Mouse (Mus musculus) midbrain, embryonic 11.5 days (tissue): ENCODE measurements around the gene Fxyd6. TPM values are rescaled to one million over a fixed set of nuclear protein-coding genes. Genes with fewer than 3 reads are reported as not detected.

Experiments
- ATAC-seq: fragments of 200-750 bp; cut with Nextera tagmentation; 2 replicates; pipeline ENCODE4 v1.8.0; 2017; ENCODE audit warnings: moderate TSS enrichment, moderate library complexity; ENCODE audit not compliant: low FRiP score
- DNase-seq: peaks from one replicate; pipeline ENCODE4 v3.0.0; 2015; ENCODE audit warnings: low spot score; ENCODE audit errors: missing footprints
- H3K27ac ChIP-seq: fragments of 300-500 bp; sonication (generic); 2 replicates; pipeline ENCODE4 v1.5.1; 2014; ENCODE audit warnings: low read depth, low read length
- H3K27me3 ChIP-seq: fragments of 300-500 bp; sonication (generic); 2 replicates; pipeline ENCODE4 v1.6.1; 2014; ENCODE audit warnings: mild to moderate bottlenecking, low read length, moderate library complexity, mixed read lengths; ENCODE audit not compliant: control insufficient read depth, insufficient read depth
- H3K36me3 ChIP-seq: fragments of 300-500 bp; sonication (generic); 2 replicates; pipeline ENCODE4 v1.6.1; 2014; ENCODE audit warnings: mild to moderate bottlenecking, low read length, moderate library complexity, mixed read lengths; ENCODE audit not compliant: control insufficient read depth, insufficient read depth
- H3K4me1 ChIP-seq: fragments of 300-500 bp; sonication (generic); 2 replicates; pipeline ENCODE4 v1.6.1; 2014; ENCODE audit warnings: low read length; ENCODE audit not compliant: control insufficient read depth, insufficient read depth
- H3K4me2 ChIP-seq: fragments of 300-500 bp; sonication (generic); 2 replicates; pipeline ENCODE4 v1.6.1; 2014; ENCODE audit warnings: mild to moderate bottlenecking, moderate library complexity
- H3K4me3 ChIP-seq: fragments of 300-500 bp; sonication (generic); 2 replicates; pipeline ENCODE4 v1.5.1; 2014; ENCODE audit warnings: low read depth, low read length
- H3K9ac ChIP-seq: fragments of 300-500 bp; sonication (generic); 2 replicates; pipeline ENCODE4 v1.6.1; 2014; ENCODE audit warnings: low read length
- H3K9me3 ChIP-seq: fragments of 300-500 bp; sonication (generic); 2 replicates; pipeline ENCODE4 v1.6.1; 2016; ENCODE audit warnings: low read length; ENCODE audit not compliant: control insufficient read depth
- WGBS: fragments of 180-500 bp; shearing (Covaris S2); extraction: QIAGEN DNeasy Blood & Tissue Kit; methylation state at CpG from one replicate; pipeline ENCODE4 v1.1.7; 2014; 5-methylcytosine and 5-hydroxymethylcytosine counted together
- polyA plus RNA-seq: library from polyadenylated mRNA; unstranded; fragments of >200 nt; fragmentation: Nextera tagmentation; extraction: Ambion mirVana; gene quantifications from 2 replicates; pipeline ENCODE4 v1.2.1, GENCODE M21; 2014

The Fxyd6 gene
- 123 and 129 TPM in 2 replicates for polyA plus RNA-seq

DNA sequence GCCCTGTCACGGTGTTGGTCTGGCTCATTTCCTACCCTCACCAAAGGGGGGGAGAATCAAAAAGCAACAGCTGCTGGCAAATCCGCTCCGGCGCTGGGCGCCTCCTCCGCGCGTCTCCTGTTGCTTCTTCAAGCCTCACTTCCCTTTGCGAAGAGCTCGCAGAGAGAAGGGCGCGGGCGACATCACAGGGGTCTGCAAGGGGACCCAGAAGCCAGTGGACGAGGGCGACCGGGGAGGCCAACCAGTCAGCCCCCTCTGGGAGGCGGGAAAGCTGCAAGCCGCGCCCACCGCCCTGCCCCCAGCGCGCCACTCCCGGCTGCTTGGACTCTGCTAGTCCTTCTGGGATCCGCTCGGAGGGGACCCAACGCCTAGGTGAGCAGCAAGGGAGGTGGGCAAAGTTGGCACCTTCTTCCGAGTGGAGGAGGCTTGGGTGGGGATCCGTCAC lies at the start of gene Fxyd6:
Gene Fxyd6, plus strand, starts transcription at position 69 of the 445 bp plus-strand sequence.
- H3K36me3 ChIP-seq: no peaks in the 10 kb centered on the region
- ATAC-seq: peak; percentile 82
- DNase-seq: peak; percentile 97
- H3K27me3 ChIP-seq: no peaks in the 10 kb centered on the region
- H3K4me3 ChIP-seq: peak within 1 kb of the TSS; percentile 52
- H3K9me3 ChIP-seq: no peaks in the 10 kb centered on the region
- peaks cover 15% of the 10 kb centered on the region for H3K4me1 ChIP-seq
- H3K4me2 ChIP-seq: peak within 1 kb of the TSS; percentile 86
- H3K27ac ChIP-seq: peak within 1 kb of the TSS; percentile 21
- 0% methylated on average over 28 of the region's 28 CpGs for WGBS
- H3K9ac ChIP-seq: peak within 1 kb of the TSS; percentile 83

DNA sequence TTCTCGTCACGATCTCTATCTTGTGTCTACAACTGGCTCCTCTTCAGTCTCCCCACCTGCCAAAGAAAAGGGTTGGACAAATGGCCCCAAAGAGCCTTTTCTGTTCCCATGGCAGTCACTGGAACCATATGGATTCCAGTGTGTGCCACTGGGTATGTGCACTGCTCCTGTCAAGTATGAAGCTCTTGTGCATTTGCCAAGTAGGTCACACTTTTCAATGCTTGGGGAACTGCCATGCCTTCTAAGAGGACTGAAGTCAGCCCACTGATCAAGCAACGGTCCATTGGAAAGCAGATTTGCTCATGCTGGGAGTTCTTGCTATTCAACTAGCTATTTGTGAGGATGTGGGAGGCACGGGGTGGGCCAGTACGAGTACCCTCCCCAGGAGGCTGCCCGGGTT lies 48.5 kb upstream of the Fxyd6 start:
- Histone ChIP-seq H3K36me3 (no peaks in the 10 kb centered on the region), H3K4me1 (no peaks in the 10 kb centered on the region), H3K4me2 (no peak overlapping the region), H3K4me3 (no peak overlapping the region), H3K9me3 (no peaks in the 10 kb centered on the region), H3K27me3 (no peaks in the 10 kb centered on the region), H3K9ac (no peak overlapping the region), H3K27ac (no peak overlapping the region)
- WGBS: 88% methylated on average over 6 of the region's 6 CpGs
- no peak for DNase-seq
- ATAC-seq: no peak

DNA sequence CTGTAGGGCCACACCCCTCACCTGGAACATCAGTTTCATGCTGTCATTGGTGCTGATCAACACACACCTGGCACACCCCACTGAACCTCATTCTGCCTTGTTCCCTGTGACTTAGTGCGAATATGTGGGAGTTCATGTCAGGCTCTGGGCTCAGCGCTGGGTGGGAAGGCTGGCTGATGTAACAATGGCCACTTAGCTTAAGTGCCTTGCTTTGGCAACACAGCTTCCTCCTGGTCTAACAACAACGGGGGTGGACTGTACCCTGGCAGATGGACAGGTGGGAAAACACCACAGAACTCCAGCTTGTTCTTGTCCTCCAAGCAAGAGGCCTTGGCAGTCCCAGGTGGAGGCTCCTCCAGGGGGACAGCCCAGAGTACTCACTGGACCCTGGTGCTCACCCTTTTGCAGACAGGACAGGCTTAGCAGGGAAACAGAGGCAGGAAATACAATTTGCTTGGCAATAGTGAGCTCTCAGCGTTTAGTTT lies 48.0 kb upstream of the Fxyd6 start:
- H3K4me3 ChIP-seq: no peak overlapping the region
- no peaks in the 10 kb centered on the region for H3K27me3 ChIP-seq
- no peaks in the 10 kb centered on the region for H3K9me3 ChIP-seq
- no peak overlapping the region for H3K4me2 ChIP-seq
- H3K4me1 ChIP-seq: no peaks in the 10 kb centered on the region
- ATAC-seq: no peak
- H3K27ac ChIP-seq: no peak overlapping the region
- 84% methylated on average over 4 of the region's 4 CpGs for WGBS
- no peak for DNase-seq
- no peak overlapping the region for H3K9ac ChIP-seq
- no peaks in the 10 kb centered on the region for H3K36me3 ChIP-seq

DNA sequence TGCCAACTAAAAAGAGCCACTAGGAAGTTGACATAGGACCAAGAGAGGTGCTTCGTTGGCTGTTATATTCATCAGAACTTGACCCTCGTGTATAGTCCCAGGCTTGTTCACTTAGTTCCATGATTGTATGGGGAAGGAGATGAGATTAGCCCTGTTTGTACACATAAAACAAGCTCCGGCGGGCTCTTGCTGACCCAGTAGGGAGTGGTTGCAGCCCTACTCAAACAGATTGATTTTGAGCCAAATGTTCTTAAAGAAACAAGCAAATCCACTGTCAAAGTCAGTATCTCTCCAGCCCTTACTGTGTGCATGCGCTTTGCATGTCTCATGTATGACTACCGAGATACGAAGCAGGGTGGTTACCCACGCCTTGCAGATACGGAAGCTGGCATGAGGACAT lies 43.6 kb upstream of the Fxyd6 start:
- DNase-seq (no peak), ATAC-seq (no peak)
- no peaks in the 10 kb centered on the region for H3K9me3 ChIP-seq
- H3K9ac ChIP-seq: no peak overlapping the region
- H3K27me3 ChIP-seq: no peaks in the 10 kb centered on the region
- no peaks in the 10 kb centered on the region for H3K36me3 ChIP-seq
- WGBS: 93% methylated on average over 9 of the region's 9 CpGs
- no peaks in the 10 kb centered on the region for H3K4me1 ChIP-seq
- no peak overlapping the region for H3K4me3 ChIP-seq
- H3K4me2 ChIP-seq: no peak overlapping the region
- no peak overlapping the region for H3K27ac ChIP-seq

DNA sequence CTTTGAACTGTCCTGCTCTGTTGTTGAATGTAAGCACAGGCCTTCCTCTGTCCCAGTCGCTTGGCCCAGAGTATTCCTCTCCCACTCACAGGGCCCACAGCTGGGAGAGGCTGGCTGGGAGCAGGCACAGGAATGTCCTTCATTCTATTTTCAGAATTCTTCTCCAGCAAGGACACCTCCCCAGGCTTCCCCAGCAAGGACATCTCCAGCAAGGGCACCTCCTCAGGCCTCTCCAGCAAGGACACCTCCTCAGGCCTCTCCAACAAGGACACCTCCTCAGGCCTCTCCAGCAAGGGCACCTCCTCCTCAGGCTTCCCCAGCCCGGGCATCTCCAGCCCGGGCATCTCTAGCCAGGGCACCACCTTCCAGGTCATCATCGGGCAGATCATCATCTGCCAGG lies 41.7 kb upstream of the Fxyd6 start:
- Histone ChIP-seq H3K9me3 (no peaks in the 10 kb centered on the region), H3K9ac (no peak overlapping the region), H3K27ac (no peak overlapping the region), H3K27me3 (no peaks in the 10 kb centered on the region), H3K4me1 (no peaks in the 10 kb centered on the region), H3K36me3 (no peaks in the 10 kb centered on the region), H3K4me2 (no peak overlapping the region), H3K4me3 (no peak overlapping the region)
- ATAC-seq (no peak), DNase-seq (no peak)
- 84% methylated on average over 4 of the region's 4 CpGs for WGBS

DNA sequence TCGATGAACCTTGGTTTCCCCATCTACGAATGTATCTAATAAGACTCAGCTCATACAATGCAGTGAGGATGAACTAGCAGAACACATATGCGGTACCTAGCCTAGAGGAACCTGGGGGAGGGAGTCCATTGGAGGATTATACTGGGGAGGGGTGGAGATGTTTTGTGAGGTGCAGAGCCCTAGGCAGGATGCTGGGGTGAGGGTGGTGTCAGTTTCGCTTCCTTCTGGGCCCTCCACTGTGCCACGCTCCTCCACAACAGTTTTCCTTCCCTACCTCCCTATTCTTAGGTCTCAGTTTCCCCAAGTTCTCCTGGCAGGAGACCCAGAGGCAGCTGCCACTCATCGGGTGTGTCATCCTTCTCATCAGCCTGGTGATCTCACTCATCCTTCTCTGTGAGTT lies 40.4 kb upstream of the Fxyd6 start:
- Histone ChIP-seq H3K4me3 (no peak overlapping the region), H3K4me1 (no peaks in the 10 kb centered on the region), H3K4me2 (no peak overlapping the region), H3K27me3 (no peaks in the 10 kb centered on the region), H3K9me3 (no peaks in the 10 kb centered on the region), H3K9ac (no peak overlapping the region), H3K27ac (no peak overlapping the region), H3K36me3 (no peaks in the 10 kb centered on the region)
- DNase-seq (no peak), ATAC-seq (no peak)
- 92% methylated on average over 6 of the region's 6 CpGs for WGBS

DNA sequence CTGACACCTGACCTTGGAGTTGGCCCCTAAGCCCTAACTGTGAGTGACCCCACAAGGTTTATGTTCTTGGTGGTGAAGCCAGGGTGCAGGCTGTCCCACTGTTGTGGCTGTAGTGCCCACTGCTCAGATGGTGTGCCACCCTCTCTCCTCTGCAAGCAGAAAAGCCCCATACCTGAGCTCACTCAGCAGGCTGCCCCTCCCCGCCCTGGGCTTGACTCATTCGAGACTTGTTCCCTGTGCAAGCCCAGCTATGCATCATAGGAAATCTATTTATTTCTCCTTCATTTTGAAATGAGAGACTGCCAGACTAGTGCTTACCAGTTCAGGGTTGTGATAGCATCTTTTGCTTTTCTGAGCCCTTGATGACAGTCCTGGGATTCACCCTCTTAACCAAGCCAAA lies 32.6 kb upstream of the Fxyd6 start:
- Histone ChIP-seq H3K4me1 (no peaks in the 10 kb centered on the region), H3K4me3 (no peak overlapping the region), H3K4me2 (no peak overlapping the region), H3K9ac (no peak overlapping the region), H3K36me3 (no peaks in the 10 kb centered on the region), H3K27ac (no peak overlapping the region), H3K9me3 (no peaks in the 10 kb centered on the region), H3K27me3 (no peaks in the 10 kb centered on the region)
- no peak for DNase-seq
- ATAC-seq: no peak
- WGBS: 80% methylated on average over 2 of the region's 2 CpGs

DNA sequence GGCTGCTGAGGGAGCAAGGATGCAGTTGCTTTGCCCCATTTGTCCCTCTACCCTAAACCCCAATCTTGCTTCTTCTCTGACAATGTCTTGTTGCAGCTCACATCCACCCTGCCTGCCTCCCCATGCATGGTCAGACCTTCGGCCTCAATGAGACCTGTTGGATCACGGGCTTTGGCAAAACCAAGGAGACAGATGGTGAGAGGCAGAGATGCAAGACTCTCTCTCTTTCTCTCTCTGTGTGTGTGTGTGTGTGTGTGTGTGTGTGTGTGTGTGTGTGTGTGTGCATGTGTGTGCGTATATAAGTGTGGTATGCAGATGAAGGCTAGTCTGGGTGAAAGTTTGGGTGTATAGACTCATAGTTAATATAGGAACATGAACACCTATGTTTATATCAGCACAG lies 26.9 kb upstream of the Fxyd6 start:
- H3K9ac ChIP-seq: no peak overlapping the region
- no peak overlapping the region for H3K27ac ChIP-seq
- no peaks in the 10 kb centered on the region for H3K36me3 ChIP-seq
- ATAC-seq (no peak), DNase-seq (no peak)
- no peaks in the 10 kb centered on the region for H3K4me1 ChIP-seq
- H3K4me2 ChIP-seq: no peak overlapping the region
- no peak overlapping the region for H3K4me3 ChIP-seq
- WGBS: 85% methylated on average over 3 of the region's 3 CpGs
- H3K9me3 ChIP-seq: no peaks in the 10 kb centered on the region
- no peaks in the 10 kb centered on the region for H3K27me3 ChIP-seq

DNA sequence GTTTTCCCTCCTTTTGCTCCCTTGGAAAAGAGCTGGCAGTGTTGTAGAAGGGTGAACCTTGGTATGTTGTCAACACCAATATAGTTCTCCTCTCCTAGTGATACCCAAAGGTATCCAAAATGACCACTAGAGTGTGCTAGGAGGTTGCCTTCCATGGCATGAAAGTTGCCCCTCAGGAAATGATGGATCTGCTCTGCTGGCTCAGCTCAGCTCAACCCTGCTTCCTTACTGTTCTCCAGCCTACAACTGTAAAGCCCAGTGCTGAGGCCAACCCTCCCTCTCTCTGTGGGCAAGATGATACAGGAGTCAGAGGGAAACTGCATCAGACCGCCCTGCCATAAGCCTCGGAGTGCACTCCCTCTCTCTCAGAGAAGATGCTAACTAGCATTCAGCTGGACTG lies 24.5 kb upstream of the Fxyd6 start:
- Histone ChIP-seq H3K9ac (no peak overlapping the region), H3K4me1 (no peaks in the 10 kb centered on the region), H3K27me3 (no peaks in the 10 kb centered on the region), H3K36me3 (no peaks in the 10 kb centered on the region), H3K9me3 (no peaks in the 10 kb centered on the region), H3K27ac (no peak overlapping the region), H3K4me2 (no peak overlapping the region), H3K4me3 (no peak overlapping the region)
- ATAC-seq (no peak), DNase-seq (no peak)
- 70% methylated on average over 2 of the region's 2 CpGs for WGBS

DNA sequence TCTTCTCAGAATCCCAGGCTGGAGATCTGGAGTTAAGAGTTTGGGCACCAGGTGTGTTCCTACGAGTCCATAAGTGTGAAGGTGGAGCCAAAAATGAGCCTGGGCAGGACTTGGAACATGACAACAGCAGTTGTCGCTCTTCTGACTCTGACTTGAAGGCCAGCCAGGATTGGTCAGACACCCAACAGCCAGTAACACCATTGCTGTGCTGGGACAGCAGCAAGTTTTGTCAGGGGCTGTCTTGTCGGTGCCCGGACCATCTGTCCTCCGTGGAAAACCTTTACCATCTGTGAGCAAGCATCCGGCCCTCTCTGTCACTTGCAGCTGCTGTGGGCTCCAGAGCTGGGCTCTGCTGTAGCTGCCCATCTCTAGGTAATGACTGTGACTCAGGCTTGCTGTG lies 23.7 kb upstream of the Fxyd6 start:
- DNase-seq: no peak
- H3K9ac ChIP-seq: no peak overlapping the region
- no peaks in the 10 kb centered on the region for H3K9me3 ChIP-seq
- no peaks in the 10 kb centered on the region for H3K27me3 ChIP-seq
- no peaks in the 10 kb centered on the region for H3K4me1 ChIP-seq
- 88% methylated on average over 6 of the region's 6 CpGs for WGBS
- no peaks in the 10 kb centered on the region for H3K36me3 ChIP-seq
- no peak overlapping the region for H3K4me3 ChIP-seq
- H3K27ac ChIP-seq: no peak overlapping the region
- no peak for ATAC-seq
- no peak overlapping the region for H3K4me2 ChIP-seq
